Mouse (Mus musculus) heart, embryonic 14.5 days (tissue): ENCODE measurements at regions not wholly inside any gene's neighbourhood (a gene's known extent, or its start where the extent isn't known, plus 50 kb on each side); places are given as distances from the start of the nearest gene placed in this dataset.

Experiments used
- ATAC-seq: fragments of 200-750 bp; cut with Nextera tagmentation; 2 replicates; pipeline ENCODE4 v1.8.0; 2017; ENCODE audit warnings: low read depth, moderate TSS enrichment; ENCODE audit not compliant: insufficient number of reproducible peaks, insufficient read depth, low FRiP score
- H3K27ac ChIP-seq, 2 experiments: fragments of 200-500 bp in 1 of 2; fragments of 300-500 bp in 1 of 2; sonication (generic) in 1 of 2; replicated peaks in 1 of 2; 2 replicates each; pipeline ENCODE4 v1.5.1; 2012 to 2014; ENCODE audit warnings: low read depth in 2 of 2, low read length in 2 of 2, control low read depth in 1 of 2, mild to moderate bottlenecking in 1 of 2, mixed read lengths in 1 of 2; ENCODE audit not compliant: control insufficient read depth in 1 of 2, insufficient read depth in 1 of 2
- H3K27me3 ChIP-seq: fragments of 300-500 bp; sonication (generic); 2 replicates; pipeline ENCODE4 v1.6.1; 2014; ENCODE audit warnings: mild to moderate bottlenecking, low read length, control low read depth; ENCODE audit not compliant: control insufficient read depth, insufficient read depth
- H3K36me3 ChIP-seq: fragments of 300-500 bp; sonication (generic); 2 replicates; pipeline ENCODE4 v1.6.1; 2014; ENCODE audit warnings: mild to moderate bottlenecking, control low read depth, low read length, mixed read lengths; ENCODE audit not compliant: control insufficient read depth, insufficient read depth
- H3K4me1 ChIP-seq, 2 experiments: fragments of 200-500 bp in 1 of 2; fragments of 300-500 bp in 1 of 2; sonication (generic) in 1 of 2; 2 replicates each; pipeline ENCODE4 v1.6.1; 2012 to 2014; ENCODE audit warnings: low read length in 2 of 2, control low read depth in 1 of 2, mixed read lengths in 1 of 2; ENCODE audit not compliant: control insufficient read depth in 2 of 2, insufficient read depth in 2 of 2
- H3K4me2 ChIP-seq: fragments of 300-500 bp; sonication (generic); 2 replicates; pipeline ENCODE4 v1.6.1; 2014; ENCODE audit warnings: mild to moderate bottlenecking, low read length
- H3K4me3 ChIP-seq, 2 experiments: fragments of 200-500 bp in 1 of 2; fragments of 300-500 bp in 1 of 2; sonication (generic) in 1 of 2; 2 replicates each; pipeline ENCODE4 v1.5.1; 2012 to 2014; ENCODE audit warnings: low read length in 2 of 2, mild to moderate bottlenecking in 2 of 2, control low read depth in 1 of 2, low read depth in 1 of 2, moderate library complexity in 1 of 2; ENCODE audit not compliant: control insufficient read depth in 1 of 2, insufficient read depth in 1 of 2
- H3K9ac ChIP-seq: fragments of 300-500 bp; sonication (generic); 2 replicates; pipeline ENCODE4 v1.6.1; 2014; ENCODE audit warnings: mild to moderate bottlenecking, low read length
- H3K9me3 ChIP-seq: fragments of 300-500 bp; sonication (generic); 2 replicates; pipeline ENCODE4 v1.6.1; 2016; ENCODE audit warnings: low read length, control low read depth; ENCODE audit not compliant: control insufficient read depth
- WGBS: fragments of 180-500 bp; shearing (Covaris S2); extraction: QIAGEN DNeasy Blood & Tissue Kit; methylation state at CpG from one replicate; pipeline ENCODE4 v1.1.7; 2014; 5-methylcytosine and 5-hydroxymethylcytosine counted together

- ATAC-seq: no peak
- no peaks in the 10 kb centered on the region for H3K36me3 ChIP-seq
Measured at GRCm38 (mm10) chr13:60403471-60403870, 198.3 kb upstream of the Dapk1 start.

GRCm38 (mm10) chr13:60407344-60407743 is 194.4 kb upstream of the Dapk1 start:
- Histone ChIP-seq H3K4me1 (no peaks in the 10 kb centered on the region; a peak in 1 of 4 replicates), H3K36me3 (no peaks in the 10 kb centered on the region), H3K27me3 (no peaks in the 10 kb centered on the region), H3K9ac (no peak overlapping the region), H3K4me2 (no peak overlapping the region), H3K4me3 (no peak overlapping the region), H3K27ac (no peak overlapping the region), H3K9me3 (no peaks in the 10 kb centered on the region)
- 82% methylated on average over 4 of the region's 4 CpGs for WGBS
- no peak for ATAC-seq

More at GRCm38 (mm10) chr13:60403471-60403870, 198.3 kb upstream of the Dapk1 start:
- H3K4me3 ChIP-seq: no peak overlapping the region
- no peak overlapping the region for H3K9ac ChIP-seq
- 0 out of 2 replicates have a peak, but pooled peaks cover 2% of the 10 kb centered on the region for H3K9me3 ChIP-seq
- no peak overlapping the region for H3K4me2 ChIP-seq
- H3K4me1 ChIP-seq: no peaks in the 10 kb centered on the region
- no peaks in the 10 kb centered on the region for H3K27me3 ChIP-seq
- 94% methylated on average over 3 of the region's 3 CpGs for WGBS
- H3K27ac ChIP-seq: no peak overlapping the region

GRCm38 (mm10) chr13:60409706-60410502 is 191.8 kb upstream of the Dapk1 start:
- ATAC-seq: no peak
- Histone ChIP-seq H3K4me3 (no peak overlapping the region), H3K36me3 (no peaks in the 10 kb centered on the region), H3K27me3 (no peaks in the 10 kb centered on the region), H3K9ac (no peak overlapping the region), H3K9me3 (no peaks in the 10 kb centered on the region), H3K4me2 (no peak overlapping the region), H3K27ac (no peak overlapping the region), H3K4me1 (no peaks in the 10 kb centered on the region; a peak in 1 of 4 replicates)
- WGBS: 77% methylated on average over 14 of the region's 14 CpGs

DNA sequence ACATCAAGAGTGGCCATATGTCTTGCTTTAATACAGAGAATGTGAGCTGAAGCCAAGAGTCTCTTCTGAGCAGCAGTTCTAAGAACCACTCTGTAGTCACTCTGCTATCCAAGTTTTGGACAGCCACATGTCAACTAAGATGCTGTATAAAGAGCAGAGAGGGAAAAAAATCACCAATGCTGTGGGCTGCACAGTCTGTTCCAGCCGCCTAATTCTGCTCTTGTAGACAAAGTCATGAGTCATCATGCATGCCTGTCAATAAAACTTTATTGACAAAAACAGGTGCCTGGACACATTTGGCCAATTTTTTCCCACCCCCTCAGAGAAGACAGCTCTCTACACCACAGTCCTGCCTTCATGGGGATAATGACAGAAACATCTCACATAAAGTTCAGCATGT is 185.7 kb upstream of the Dapk1 start:
- H3K9ac ChIP-seq: no peak overlapping the region
- no peak overlapping the region for H3K4me3 ChIP-seq
- H3K36me3 ChIP-seq: no peaks in the 10 kb centered on the region
- peaks cover 14 to 16% of the 10 kb centered on the region in 2 experiments for H3K4me1 ChIP-seq
- no peaks in the 10 kb centered on the region for H3K9me3 ChIP-seq
- H3K27me3 ChIP-seq: no peaks in the 10 kb centered on the region
- 78% methylated on average over 1 of the region's 1 CpGs for WGBS
- ATAC-seq: no peak
- no peak overlapping the region for H3K4me2 ChIP-seq
- no peak overlapping the region for H3K27ac ChIP-seq

DNA sequence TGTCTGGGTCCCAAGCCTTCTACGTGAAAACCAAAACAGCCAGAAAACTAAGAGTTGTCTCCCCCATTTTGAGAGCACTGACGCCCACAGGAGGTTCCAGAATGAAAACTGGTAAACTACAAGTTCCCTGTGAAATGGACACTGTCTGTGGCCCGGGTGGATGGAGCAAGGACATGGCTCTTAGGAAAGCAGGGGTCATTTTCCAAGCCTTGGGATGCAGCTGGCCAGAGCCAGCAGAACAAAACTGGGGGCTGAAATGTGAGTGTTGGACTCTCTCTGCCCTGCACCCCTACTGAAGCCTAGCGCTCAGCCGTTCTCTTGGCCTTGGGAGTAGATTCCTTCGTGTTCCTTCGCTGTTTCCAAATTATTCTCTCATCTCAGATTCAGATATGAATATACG is 184.7 kb upstream of the Dapk1 start:
- ATAC-seq: no peak
- no peak overlapping the region for H3K4me2 ChIP-seq
- WGBS: 82% methylated on average over 8 of the region's 8 CpGs
- H3K4me3 ChIP-seq: no peak overlapping the region
- H3K27me3 ChIP-seq: no peaks in the 10 kb centered on the region
- H3K9ac ChIP-seq: no peak overlapping the region
- peaks cover 16 to 17% of the 10 kb centered on the region in 2 experiments for H3K4me1 ChIP-seq
- no peaks in the 10 kb centered on the region for H3K36me3 ChIP-seq
- peak overlapping the region; percentile 15 to 20; a peak in 2 of 4 replicates for H3K27ac ChIP-seq
- H3K9me3 ChIP-seq: no peaks in the 10 kb centered on the region

DNA sequence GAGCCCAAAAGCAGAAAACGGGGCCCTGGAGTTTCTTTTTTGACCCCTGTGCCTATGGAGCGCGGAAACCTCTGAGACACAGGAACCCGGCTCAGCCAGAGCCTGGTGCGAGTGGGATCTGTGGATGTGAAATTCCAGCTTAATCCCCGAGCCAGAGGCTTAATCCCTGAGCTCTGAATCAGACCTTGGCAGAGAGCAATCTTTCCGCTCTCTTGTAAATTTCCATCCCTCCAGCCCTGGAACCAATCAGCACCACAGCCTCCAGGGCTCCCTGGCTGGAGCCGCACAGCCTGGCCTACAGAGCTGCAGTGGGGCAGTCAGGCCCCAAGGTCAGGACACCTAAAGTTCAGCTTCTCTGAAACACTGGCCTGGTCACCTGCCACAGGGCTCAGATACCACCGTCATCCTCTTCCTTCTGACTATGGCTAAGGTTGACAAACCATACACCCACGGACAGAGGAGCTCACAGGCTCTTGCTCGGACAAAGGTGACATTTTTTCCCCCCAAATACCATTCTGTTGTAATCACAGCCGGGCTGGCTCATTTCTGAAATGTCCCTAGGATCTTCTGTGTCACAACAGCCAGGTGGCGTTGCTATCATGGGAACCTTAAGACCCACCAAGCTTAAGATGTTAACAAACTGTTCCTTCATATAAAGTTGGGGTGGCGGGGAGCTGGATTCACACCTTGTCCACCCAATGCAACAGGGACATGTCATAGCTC is 184.2 kb upstream of the Dapk1 start:
- peak overlapping the region; percentile 20 to 57 for H3K27ac ChIP-seq
- 62% methylated on average over 14 of the region's 14 CpGs for WGBS
- H3K9ac ChIP-seq: no peak overlapping the region
- H3K4me1 ChIP-seq: peaks cover 16 to 17% of the 10 kb centered on the region in 2 experiments
- no peaks in the 10 kb centered on the region for H3K9me3 ChIP-seq
- 0 out of 2 replicates have a peak, but pooled peaks have one; percentile 54 for ATAC-seq
- H3K4me2 ChIP-seq: no peak overlapping the region
- no peaks in the 10 kb centered on the region for H3K27me3 ChIP-seq
- H3K36me3 ChIP-seq: no peaks in the 10 kb centered on the region
- H3K4me3 ChIP-seq: no peak overlapping the region

GRCm38 (mm10) chr13:60420386-60420785 is 181.4 kb upstream of the Dapk1 start:
- H3K4me3 ChIP-seq: no peak overlapping the region
- ATAC-seq: no peak
- H3K36me3 ChIP-seq: no peaks in the 10 kb centered on the region
- peaks cover 16 to 17% of the 10 kb centered on the region in 2 experiments for H3K4me1 ChIP-seq
- H3K9me3 ChIP-seq: no peaks in the 10 kb centered on the region
- H3K9ac ChIP-seq: no peak overlapping the region
- 63% methylated on average over 7 of the region's 7 CpGs for WGBS
- H3K4me2 ChIP-seq: no peak overlapping the region
- peak overlapping the region in 1 of 2 experiments; percentile 64; a peak in 3 of 4 replicates for H3K27ac ChIP-seq
- H3K27me3 ChIP-seq: no peaks in the 10 kb centered on the region
